Mouse (Mus musculus) gastrocnemius, adult 18-20 months (tissue): ENCODE measurements at regions not wholly inside any gene's neighbourhood (a gene's known extent, or its start where the extent isn't known, plus 50 kb on each side); places are given as distances from the start of the nearest gene placed in this dataset.
"Not testable (repeated sequence)": the region's sequence is repeated elsewhere in the genome, so short reads cannot be mapped to it uniquely, and the experiment has no call there.

Experiments used
- DNase-seq: peaks from one replicate; pipeline ENCODE4 v3.0.0; 2021; ENCODE audit warnings: low spot score

DNA sequence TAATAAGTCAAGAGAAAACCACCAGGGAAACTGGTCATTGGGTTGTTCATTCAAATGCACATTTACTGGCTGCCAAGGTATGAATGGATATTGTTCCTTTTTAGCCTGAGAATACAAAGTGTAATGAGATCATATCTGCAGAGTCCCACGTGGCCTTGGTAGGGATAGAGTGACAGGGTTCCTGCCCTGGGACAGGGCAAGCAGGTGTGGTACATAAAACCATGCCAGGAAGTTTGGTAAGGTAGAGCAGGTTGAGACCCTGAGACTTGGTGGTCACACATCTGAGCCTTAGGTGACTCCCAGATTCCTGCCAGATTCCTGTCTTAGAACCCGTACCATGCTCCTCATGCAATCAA, 320.5 kb downstream of the Tm4sf1 start:
- DNase-seq, result no peak

DNA sequence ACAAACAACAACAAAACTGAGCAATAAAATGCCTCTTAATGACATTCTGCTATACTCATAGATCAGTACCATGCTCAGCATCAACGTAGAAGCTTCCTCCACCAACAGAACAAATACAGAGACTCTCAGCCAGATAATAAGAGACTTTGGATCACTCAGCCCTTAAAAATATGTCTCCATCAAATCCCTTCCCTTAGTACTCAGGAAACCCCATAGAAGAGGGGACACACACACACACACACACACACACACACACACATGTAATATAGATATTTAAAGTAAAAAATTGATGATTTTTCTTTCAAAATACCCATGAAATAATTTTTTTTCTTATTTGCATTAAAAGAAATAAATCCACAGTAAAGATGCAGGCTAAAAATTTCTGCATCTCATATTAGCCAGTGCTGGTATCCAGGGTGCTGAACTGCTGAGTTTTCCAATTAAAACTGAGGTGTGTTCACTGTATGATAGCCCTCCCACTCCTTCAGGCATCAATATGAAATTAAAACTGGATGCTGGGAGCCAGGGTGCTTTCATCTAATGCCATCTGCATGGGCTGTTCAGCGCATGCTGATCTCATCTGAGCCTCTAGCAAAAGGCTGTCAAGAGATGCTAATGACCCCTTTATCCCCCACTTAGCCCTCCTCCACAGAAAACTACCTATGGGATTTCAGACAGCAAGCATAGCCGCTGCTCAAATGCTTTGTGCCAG, 321.0 kb downstream of the Tm4sf1 start:
- DNase-seq, result no peak

DNA sequence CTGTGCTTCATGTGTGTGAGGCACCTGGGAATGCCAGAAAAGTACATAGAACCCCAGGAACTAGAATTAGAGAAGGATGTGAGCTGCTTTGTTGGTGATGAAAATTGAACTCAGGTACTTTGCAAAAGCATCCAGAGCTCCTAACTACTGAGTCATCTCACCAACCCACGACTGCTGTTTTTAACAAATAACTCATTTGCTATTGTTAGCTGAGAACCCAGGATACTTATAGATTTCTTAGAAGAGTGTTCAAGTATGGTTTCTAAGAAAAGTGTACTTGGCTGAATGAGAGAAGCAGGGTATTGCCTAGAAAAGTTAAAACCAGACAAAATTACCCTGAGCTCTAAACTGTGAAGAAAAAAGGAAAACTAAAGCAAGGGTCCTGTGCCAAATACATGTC, 335.8 kb downstream of the Tm4sf1 start:
- DNase-seq, result no peak

DNA sequence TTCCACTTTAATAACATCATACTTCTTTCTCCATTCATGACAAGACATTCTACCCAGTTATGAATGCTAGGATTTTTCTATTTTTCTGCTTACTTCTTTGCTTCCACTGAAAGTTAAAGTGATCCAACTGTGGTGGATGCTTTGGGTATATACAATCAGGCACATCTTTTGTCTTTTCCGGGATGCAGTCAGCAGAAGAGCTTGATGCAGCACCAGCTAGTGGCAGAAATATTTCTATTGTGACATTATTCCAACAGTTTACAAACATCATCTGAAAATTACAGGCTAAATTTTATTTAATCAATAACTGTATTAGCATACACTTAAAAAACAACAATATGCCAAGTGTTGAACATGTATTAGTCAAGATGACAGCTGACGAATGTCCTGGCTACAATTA, 336.3 kb downstream of the Tm4sf1 start:
- DNase-seq, result no peak

- no peak for DNase-seq
Measured at GRCm38 (mm10) chr3:56964156-56964555, 337.6 kb downstream of the Tm4sf1 start.

GRCm38 (mm10) chr3:56963251-56963650, 338.5 kb downstream of the Tm4sf1 start:
- DNase-seq, result no peak

DNA sequence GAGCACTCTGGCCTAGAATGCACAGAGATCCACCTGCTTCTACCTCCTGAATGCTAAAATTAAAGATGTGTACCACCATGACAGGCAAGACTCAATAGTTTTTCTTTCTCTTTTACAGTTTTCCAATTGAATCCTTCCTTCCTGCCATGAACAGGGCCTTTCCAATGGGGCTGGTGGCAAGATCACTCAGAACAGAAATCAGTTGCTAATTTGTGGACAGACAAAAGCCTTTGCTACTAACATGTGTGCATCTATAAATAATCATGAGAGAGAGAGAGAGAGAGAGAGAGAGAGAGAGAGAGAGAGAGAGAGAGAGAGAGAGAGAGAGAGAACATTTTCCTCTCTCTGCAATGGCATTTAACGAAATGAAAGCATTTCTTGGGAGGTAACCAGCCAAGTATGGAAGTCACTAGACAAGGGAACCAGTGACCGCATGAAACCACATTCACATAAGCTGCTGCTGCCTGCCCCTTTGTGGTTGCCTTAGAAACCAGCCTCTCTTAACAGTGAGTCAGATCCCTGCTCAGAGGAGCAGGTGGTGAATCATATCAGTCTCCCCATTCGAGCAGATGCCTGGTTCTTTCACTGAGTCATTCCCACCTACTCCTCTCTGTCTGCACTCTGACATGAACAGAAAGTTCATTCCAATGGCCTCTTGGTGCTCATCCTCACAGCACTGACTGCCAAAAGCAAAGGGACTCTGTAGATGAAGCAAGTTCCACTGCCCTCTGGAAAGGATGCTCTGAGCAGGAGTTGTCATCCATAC, 339.4 kb downstream of the Tm4sf1 start:
- DNase-seq, result no peak

DNA sequence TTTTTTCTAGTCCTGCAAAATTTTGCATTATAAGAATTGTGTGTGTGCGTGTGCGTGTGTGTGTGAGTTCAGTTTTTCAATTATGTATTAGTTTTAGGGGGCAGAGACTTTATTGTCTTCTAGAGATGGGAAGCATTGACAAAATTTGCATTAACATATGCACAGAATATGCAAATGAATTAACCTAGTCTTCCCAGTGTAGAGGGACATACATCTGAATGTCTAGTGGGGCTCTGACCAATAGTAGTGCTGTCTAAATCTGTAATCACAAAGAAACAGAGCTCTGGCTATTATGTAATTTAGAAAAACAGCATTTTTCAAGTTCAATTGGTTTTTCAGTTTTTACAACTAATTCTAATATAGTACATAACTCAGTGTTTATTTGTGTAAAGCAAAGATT, 344.8 kb downstream of the Tm4sf1 start:
- no peak for DNase-seq

- no peak for DNase-seq
Measured at GRCm38 (mm10) chr3:56955799-56956121, 346.0 kb downstream of the Tm4sf1 start.

GRCm38 (mm10) chr3:56955098-56955798, 346.5 kb downstream of the Tm4sf1 start:
- no peak for DNase-seq

DNA sequence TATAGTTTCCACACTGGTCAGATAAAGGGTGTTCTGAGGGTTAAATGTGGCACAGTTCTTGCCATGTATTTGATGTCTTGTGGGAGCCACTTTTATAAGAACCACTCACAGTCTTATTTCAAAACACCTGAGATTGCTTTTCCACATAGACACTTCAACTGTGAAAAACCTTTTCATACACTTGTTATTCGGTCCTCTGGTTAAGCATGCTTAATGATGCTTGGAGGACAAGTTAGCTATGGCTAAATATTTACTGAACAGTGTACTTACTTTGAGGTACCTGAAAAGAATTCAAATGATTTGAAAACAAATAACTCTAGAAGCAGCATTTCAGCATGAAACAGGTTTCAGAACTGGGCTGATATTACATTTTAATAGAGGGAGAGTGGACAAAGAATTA, 359.2 kb downstream of the Tm4sf1 start:
- not testable (repeated sequence) for DNase-seq

- not testable (repeated sequence) for DNase-seq
Measured at GRCm38 (mm10) chr3:56928940-56929339, 372.8 kb downstream of the Tm4sf1 start.

GRCm38 (mm10) chr3:56898491-56898890, 403.3 kb downstream of the Tm4sf1 start:
- DNase-seq, result no peak

DNA sequence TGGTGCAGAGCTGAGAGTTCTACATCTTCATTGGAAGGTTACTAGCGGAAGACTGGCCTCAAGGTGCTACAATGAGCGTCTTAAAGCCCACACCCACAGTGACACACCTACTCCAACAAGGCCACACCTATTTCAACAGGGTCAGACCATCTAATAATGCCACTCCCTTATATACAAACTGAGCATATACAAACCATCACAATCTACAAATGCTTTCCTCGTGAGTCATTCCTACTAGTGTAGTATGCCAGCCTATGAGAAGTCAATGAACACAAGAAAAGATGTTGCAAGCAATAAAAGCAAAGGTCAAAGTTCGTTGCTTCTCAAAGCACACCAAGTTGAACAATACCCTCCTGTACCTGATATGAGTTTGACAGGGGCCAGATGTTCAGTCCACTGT, 424.7 kb downstream of the Tm4sf1 start:
- no peak for DNase-seq

DNA sequence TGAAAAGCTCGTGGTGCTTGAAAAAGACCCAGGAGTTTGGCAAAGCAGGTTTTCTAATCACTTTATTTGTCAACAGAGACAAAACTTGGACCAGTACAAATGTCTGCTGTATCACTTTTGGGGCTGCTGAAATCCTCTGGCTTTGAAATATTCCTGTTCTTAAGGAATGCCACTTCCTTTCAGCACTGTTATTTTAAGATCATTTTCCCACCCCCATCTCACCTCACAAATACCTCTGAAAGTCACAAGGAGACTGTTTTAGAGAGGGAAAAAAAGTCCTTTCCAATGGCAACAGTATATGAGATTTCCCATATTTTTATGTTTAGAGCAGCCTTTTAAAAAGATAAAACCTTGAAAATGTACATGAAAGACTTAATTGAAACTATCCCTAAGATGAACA, 438.2 kb downstream of the Tm4sf1 start:
- no peak for DNase-seq

GRCm38 (mm10) chr3:56859841-56860240, 441.9 kb downstream of the Tm4sf1 start:
- no peak for DNase-seq

GRCm38 (mm10) chr3:56845462-56845770, 456.4 kb downstream of the Tm4sf1 start:
- DNase-seq, result no peak

GRCm38 (mm10) chr3:56844681-56845461, 456.9 kb downstream of the Tm4sf1 start:
- DNase-seq, result no peak

- DNase-seq, result no peak
Measured at GRCm38 (mm10) chr3:56837176-56837575, 464.6 kb downstream of the Tm4sf1 start.

GRCm38 (mm10) chr3:56830315-56831097, 471.3 kb downstream of the Tm4sf1 start:
- no peak for DNase-seq

GRCm38 (mm10) chr3:56824157-56824556, 477.6 kb downstream of the Tm4sf1 start:
- DNase-seq, result no peak
